Mouse (Mus musculus): ENCODE results near the gene Gnb5.

DNA sequence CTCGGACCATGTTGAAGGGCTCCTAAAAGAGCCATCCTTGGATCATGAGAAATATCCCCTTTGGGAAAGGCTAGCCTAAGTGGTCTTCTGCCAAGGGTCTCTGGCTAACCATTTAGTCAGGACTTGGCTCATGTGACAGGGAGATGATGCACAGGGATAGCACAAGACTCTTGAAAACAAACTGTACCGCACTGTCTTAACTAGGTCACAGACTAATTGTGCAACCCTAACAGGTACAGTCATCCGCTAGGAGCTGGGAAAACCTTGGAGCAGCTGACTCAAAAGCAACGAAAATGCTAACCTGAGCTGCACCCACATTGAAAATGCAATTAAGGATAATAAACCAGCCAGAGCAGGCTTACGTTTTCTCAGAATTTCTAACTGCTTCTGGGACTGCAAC lies 60.1 kb downstream of the Gnb5 start:
- TF ChIP-seq CTCF (IDR thresholded peaks at IDR 0.05; ENCODE audit: low read depth, low read length) (no peak), POLR2A (IDR thresholded peaks at IDR 0.05; ENCODE audit: extremely low read depth, insufficient read depth, low read length) (no peak)

Measured in liver, adult 2 months (tissue).